Mouse (Mus musculus) erythroblast, embryonic 14.5 days (primary cell): Measurements from ENCODE around the gene Lrrk1. TPM values are rescaled to one million over a fixed set of nuclear protein-coding genes. Genes with fewer than 3 reads are reported as not detected.

Experiments used
- H3K27me3 ChIP-seq: 2 replicates; pipeline ENCODE4 v1.6.1; 2012; ENCODE audit warnings: inconsistent platforms; ENCODE audit not compliant: control insufficient read depth
- H3K36me3 ChIP-seq: 2 replicates; pipeline ENCODE4 v1.6.1; 2012; ENCODE audit warnings: mild to moderate bottlenecking, inconsistent platforms; ENCODE audit not compliant: control insufficient read depth
- H3K4me1 ChIP-seq: 2 replicates; pipeline ENCODE4 v1.6.1; 2012; ENCODE audit warnings: inconsistent platforms; ENCODE audit not compliant: control insufficient read depth
- H3K4me3 ChIP-seq: replicated peaks from 2 replicates; pipeline ENCODE3; 2012; ENCODE audit warnings: moderate library complexity, mild to moderate bottlenecking, inconsistent platforms
- H3K9me3 ChIP-seq: 2 replicates; pipeline ENCODE4 v1.6.1; 2012; ENCODE audit warnings: low read length, inconsistent platforms, mixed read lengths; ENCODE audit not compliant: control insufficient read depth
- GATA1 ChIP-seq: IDR thresholded peaks from 2 replicates; pipeline ENCODE4 v1.6.1; 2012; ENCODE audit warnings: low read length, inconsistent platforms, mixed read lengths
- TAL1 ChIP-seq: IDR thresholded peaks from 3 replicates; pipeline ENCODE4 v1.6.1; 2012; ENCODE audit warnings: low read length, inconsistent platforms, mixed read lengths
- polyA plus RNA-seq: library from polyadenylated mRNA; stranded (reverse); fragments of >175 nt; gene quantifications from 2 replicates; pipeline ENCODE4 v1.2.3, GENCODE M21; 2012

Lrrk1 gene
- polyA plus RNA-seq, 1 experiment: 0.02 TPM

DNA sequence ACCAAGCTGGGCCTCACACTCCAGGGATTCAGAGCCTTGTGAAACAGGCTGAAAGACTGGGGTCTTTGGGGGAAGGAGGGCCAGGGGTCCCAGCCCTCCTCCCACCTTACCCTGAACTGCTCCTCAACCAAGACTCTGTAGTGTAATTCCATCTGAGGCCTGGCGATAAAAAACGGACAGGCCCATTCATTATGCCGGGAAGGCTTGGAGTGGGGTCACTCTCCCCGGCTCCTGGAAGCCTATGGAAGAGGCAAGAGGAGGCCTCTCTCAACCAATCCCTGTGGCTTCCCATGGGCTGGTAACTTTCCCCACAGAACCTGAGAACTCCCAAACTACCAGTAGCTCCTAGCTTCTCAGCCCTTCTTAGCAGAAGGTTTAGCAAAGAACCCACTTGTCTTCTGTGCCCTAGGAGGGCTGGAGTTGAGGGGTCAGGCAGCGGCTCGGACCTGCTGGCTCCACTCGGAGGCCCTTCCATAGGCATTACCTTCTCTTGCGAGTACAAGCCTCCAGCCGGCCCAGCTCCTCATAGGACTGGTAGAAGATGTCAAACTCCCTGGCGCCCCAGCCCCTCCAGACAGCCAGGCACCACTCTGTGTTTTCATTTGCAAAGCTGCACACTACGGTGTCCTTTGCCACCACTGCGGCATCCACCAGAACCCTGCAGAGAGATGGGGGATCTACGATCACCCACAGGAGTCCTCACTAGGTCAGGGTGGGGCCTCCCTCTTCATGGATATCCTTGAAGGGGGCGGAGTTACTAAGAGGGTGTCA is 128.5 kb downstream of the Lrrk1 start:
- Histone ChIP-seq H3K4me3 (no peak overlapping the region), H3K4me1 (peaks cover 35% of the 10 kb centered on the region), H3K27me3 (peaks cover 6% of the 10 kb centered on the region), H3K36me3 (peaks cover 8% of the 10 kb centered on the region), H3K9me3 (no peaks in the 10 kb centered on the region)
- TF ChIP-seq TAL1 (no peak), GATA1 (no peak)

DNA sequence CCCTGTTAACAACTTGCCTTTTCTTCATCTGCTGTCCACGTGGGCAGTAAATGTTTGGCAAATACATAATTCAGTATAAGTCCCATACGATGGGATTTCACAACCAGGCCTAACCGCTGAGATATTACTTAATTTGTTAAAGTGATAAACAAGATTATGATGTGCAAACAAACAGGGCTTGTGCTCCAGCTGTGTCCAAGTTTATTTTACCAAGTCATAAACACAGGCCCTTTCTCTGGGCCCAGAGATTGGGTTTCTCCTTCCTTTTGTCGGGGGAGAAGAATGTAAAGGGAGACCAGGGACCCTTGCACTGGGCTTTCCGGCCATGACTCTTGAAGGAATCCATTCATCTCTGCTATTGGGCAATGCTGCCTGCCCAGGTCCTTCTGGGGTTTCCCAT is 129.2 kb downstream of the Lrrk1 start:
- Histone ChIP-seq H3K4me3 (no peak overlapping the region), H3K4me1 (peaks cover 34% of the 10 kb centered on the region), H3K9me3 (no peaks in the 10 kb centered on the region), H3K36me3 (peaks cover 8% of the 10 kb centered on the region), H3K27me3 (peaks cover 6% of the 10 kb centered on the region)
- no peak for TF ChIP-seq GATA1
- no peak for TF ChIP-seq TAL1

DNA sequence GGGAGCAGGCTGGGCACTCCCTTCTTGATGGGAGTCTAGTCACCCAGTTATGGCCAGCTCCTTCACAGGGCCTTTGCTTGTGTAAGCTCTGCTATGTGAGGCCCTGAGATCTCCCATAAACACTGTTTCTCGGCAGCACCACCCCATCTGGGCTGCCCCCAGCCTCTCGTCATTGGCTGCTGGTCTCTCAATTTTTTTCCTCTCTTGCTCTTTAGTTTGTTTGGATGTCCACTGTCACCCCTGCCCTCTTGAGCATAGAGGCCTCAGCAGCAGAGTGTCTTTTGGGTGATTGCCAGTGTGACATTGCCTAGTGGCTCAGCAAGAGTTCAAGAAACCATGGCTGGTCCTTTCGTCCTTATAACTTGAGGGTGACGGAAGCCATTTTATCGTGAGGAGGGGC is 130.9 kb downstream of the Lrrk1 start:
- Histone ChIP-seq H3K4me1 (peaks cover 44% of the 10 kb centered on the region), H3K9me3 (no peaks in the 10 kb centered on the region), H3K27me3 (peaks cover 6% of the 10 kb centered on the region), H3K4me3 (no peak overlapping the region), H3K36me3 (peaks cover 1% of the 10 kb centered on the region; the same call in 1 of the 2 replicates)
- no peak for TF ChIP-seq TAL1
- TF ChIP-seq GATA1: no peak

DNA sequence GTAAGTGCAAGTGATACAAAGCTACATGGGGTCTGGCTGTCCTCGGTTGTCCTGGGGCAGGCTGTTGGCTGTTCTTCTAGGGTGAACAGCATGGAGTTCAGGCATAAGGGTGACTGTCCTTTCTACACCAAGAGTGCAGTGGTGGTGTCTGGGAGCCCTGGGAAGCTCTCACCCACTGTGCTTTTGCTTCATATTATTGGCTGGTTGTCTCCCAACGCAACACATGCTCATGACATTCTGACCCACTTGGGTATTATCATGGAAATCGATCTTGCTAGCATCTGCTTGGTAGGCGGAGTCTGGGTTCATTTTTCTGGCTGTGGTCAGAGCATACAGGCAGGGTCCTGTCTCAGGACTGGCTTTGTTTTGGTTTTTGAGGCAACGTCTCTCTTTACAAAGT is 131.7 kb downstream of the Lrrk1 start:
- Histone ChIP-seq H3K4me3 (no peak overlapping the region), H3K27me3 (peaks cover 6% of the 10 kb centered on the region), H3K4me1 (peaks cover 41% of the 10 kb centered on the region), H3K9me3 (no peaks in the 10 kb centered on the region), H3K36me3 (no peaks in the 10 kb centered on the region; the same call in 1 of the 2 replicates)
- TF ChIP-seq TAL1 (no peak), GATA1 (no peak)

DNA sequence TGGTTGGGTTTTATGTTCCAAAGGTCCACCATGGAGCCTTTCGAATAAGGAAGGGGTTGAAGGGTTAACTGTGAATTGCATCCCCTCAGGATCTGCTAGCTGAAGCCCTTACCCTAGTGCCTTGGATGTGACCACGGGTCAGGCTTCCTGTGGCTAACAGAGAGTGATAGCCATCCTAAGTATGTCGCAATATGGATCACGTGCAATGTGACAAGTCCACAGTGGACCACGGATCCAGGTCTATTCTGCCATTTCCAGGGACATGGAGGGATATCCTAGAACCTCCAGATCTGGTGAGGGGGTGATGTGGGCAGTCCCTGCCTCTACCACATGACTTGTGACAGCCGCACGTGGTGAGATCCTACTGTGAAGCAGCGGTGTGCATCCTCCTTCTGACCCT is 133.2 kb downstream of the Lrrk1 start:
- H3K4me3 ChIP-seq: no peak overlapping the region
- peaks cover 6% of the 10 kb centered on the region for H3K27me3 ChIP-seq
- no peaks in the 10 kb centered on the region for H3K9me3 ChIP-seq
- TF ChIP-seq GATA1 (no peak), TAL1 (no peak)
- H3K4me1 ChIP-seq: peaks cover 38% of the 10 kb centered on the region
- H3K36me3 ChIP-seq: no peaks in the 10 kb centered on the region

DNA sequence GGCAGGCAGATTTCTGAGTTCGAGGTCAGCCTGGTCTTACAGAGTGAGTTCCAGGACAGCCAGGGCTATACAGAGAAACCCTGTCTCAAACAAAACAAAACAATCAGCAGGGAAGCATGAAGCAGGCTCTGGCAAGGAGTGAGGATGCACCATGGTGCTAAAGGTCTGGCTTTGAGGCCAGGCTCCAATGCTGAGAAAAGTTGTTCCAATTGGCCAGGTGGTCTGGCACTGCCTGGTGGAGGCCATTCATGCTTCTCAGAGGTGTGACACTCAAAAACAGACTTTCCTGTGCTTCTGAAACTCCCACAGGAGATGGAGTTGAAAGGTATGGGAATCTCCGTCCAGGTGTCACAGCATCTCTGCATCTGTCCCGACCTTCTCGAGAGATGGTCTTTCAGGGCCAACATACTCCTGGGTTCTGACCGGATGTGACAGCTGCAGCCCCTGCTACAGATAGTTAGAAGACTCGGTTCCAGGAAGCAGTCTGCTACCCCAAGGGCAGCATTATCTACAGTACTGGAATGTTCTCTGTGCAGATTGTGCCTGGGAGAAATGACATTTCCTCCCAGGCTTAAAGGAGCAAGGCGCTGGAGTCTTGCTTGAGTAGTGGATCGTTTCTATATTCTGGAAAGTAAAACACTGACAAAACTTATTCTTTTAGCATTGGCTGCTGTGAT is 134.0 kb downstream of the Lrrk1 start:
- Histone ChIP-seq H3K9me3 (no peaks in the 10 kb centered on the region), H3K4me1 (peaks cover 38% of the 10 kb centered on the region), H3K36me3 (no peaks in the 10 kb centered on the region), H3K27me3 (peaks cover 6% of the 10 kb centered on the region), H3K4me3 (no peak overlapping the region)
- TF ChIP-seq TAL1 (no peak), GATA1 (no peak)

DNA sequence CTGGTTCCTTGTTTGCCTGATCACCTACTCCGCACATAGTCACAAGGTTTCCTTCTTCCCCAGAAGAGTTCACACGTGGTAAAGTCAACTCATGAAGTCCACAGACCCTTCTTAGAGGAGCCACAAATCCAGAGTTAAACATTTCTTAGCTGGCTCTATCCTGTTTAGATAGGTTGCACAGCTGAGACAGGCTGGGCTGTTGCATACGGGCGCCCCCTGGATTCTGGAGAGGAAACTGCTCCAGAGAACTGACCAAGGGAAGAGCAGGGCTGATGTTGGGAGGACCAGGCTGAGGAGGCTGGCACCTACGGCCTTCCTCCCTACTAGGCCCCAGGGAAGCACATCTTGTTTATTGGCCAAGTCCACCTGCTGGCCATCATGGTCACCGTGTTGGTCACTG is 138.1 kb downstream of the Lrrk1 start:
- TF ChIP-seq GATA1: no peak
- TF ChIP-seq TAL1: no peak
- Histone ChIP-seq H3K4me3 (no peak overlapping the region), H3K4me1 (peaks cover 60% of the 10 kb centered on the region)

DNA sequence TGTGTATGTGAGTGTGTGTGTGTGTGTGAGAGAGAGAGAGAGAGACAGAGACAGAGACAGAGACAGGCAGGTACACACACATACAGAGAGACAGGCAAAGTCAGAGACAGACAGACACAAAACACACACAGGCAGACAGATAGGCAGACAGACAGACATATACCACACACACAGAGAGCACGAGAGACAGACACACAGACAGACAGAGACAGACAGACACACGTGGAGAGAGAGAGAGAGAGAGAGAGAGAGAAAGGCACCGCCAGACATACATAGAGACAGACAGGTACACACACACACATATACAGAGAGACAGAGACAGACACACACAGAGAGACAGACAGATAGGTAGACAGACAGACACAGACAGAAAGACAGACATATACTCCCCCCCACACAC is 138.7 kb downstream of the Lrrk1 start:
- no peak overlapping the region for H3K4me3 ChIP-seq
- TF ChIP-seq GATA1 (no peak), TAL1 (no peak)
- no peaks in the 10 kb centered on the region for H3K9me3 ChIP-seq
- no peaks in the 10 kb centered on the region; the same call in 1 of the 2 replicates for H3K27me3 ChIP-seq
- no peaks in the 10 kb centered on the region for H3K36me3 ChIP-seq
- H3K4me1 ChIP-seq: peaks cover 60% of the 10 kb centered on the region

More for the DNA sequence above, 138.1 kb downstream of the Lrrk1 start:
- H3K36me3 ChIP-seq: no peaks in the 10 kb centered on the region
- H3K27me3 ChIP-seq: peaks cover 3% of the 10 kb centered on the region
- H3K9me3 ChIP-seq: no peaks in the 10 kb centered on the region

DNA sequence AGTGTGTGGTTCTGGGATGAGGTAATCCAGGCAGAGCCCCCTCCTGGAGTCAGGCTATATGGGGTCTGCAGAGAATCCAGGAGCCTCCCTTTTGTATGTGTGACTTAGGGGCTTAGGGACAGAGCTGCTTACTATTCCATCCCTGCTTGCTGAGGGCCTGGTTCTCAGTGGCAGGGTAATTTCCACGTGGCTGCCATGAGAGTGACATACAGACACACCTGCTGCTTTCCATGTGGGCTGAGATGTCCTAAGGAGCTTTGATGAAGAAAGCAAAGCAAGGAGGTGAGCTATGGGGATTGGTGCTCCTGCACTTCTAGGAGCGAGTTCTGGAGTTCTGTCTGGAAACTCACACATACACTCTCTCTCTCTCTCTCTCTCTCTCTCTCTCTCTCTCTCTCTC is 139.1 kb downstream of the Lrrk1 start:
- TF ChIP-seq GATA1: no peak
- TF ChIP-seq TAL1: no peak
- no peak overlapping the region for H3K4me3 ChIP-seq
- no peaks in the 10 kb centered on the region; the same call in 1 of the 2 replicates for H3K27me3 ChIP-seq
- H3K36me3 ChIP-seq: no peaks in the 10 kb centered on the region
- H3K9me3 ChIP-seq: no peaks in the 10 kb centered on the region
- peaks cover 59% of the 10 kb centered on the region for H3K4me1 ChIP-seq
